Mouse (Mus musculus) E14TG2a.4 (cell line): ENCODE measurements around the gene Hdac11.
A peak's percentile ranks its signal among the peaks of the same experiment; 100 is the strongest.

Source experiments
- H3K27me3 ChIP-seq: 2 replicates; pipeline ENCODE4 v1.6.1; 2014; ENCODE audit warnings: low read length, control low read depth; ENCODE audit not compliant: insufficient read depth
- H3K36me3 ChIP-seq: 2 replicates; pipeline ENCODE4 v1.6.1; 2014; ENCODE audit warnings: low read length, control low read depth; ENCODE audit not compliant: insufficient read depth
- H3K4me1 ChIP-seq: replicated peaks from 2 replicates; pipeline ENCODE4 v1.6.1; 2014; ENCODE audit warnings: low read depth, low read length, control low read depth
- H3K4me3 ChIP-seq: replicated peaks from 2 replicates; pipeline ENCODE4 v1.5.1; 2014; ENCODE audit warnings: mild to moderate bottlenecking, low read length
- H3K9me3 ChIP-seq: 2 replicates; pipeline ENCODE4 v1.6.1; 2014; ENCODE audit warnings: low read length, control low read depth
- CTCF ChIP-seq: conservative IDR thresholded peaks from 2 replicates; pipeline ENCODE4 v1.5.1; 2014; ENCODE audit warnings: low read length
- NANOG ChIP-seq: IDR thresholded peaks from 2 replicates; pipeline ENCODE4 v1.6.1; 2014; ENCODE audit warnings: borderline replicate concordance, low read length, mixed read lengths
- POU5F1 ChIP-seq: IDR thresholded peaks from 2 replicates; pipeline ENCODE4 v1.6.1; 2014; ENCODE audit warnings: low read length, borderline replicate concordance

The Hdac11 gene

DNA sequence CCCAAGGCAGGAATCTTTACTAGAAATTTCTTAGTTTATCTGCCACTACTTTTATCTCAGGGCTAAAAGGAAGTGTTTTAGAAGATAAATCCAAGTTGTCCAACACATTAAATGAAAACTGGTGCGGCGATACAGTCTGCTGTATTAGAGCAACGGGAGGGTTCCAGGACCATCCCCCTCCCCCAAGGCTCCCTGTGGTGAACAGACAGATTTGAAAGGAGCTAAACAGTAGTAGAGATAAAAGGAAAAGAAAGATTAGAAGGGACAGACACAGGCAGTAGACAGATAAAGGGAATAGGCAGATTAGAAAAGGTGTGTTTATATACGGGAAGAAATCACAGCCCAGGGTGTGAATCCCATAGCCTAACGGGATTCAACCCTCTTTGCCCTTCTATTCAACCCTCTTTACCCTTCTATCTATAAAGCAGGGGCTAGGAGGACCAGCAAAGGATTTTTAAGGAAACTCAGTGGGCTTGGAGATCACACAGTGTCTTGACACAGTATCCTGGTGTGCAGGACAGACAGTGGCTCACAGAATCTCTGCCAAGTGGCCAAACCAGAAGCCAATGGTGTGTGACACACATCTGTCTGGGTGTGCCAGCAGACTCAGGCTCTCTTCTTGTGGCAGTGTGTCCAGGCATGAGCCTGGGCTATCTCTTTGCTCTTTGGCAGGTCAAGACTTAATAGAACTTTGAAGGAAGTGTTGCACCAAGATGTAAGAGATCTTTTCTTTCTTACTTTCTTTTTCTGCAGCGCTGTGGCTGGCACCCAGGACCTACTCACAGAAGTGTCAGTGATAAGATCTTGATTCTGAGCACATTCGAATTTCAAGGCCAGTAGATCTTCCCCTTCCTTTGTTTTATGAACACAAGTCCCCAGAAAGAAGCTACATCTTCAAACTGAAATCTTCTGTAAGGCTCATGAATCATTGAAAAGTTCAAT, 31.9 kb upstream of the Hdac11 start:
- Histone ChIP-seq H3K4me1 (no peaks in the 10 kb centered on the region), H3K36me3 (no peaks in the 10 kb centered on the region), H3K9me3 (peaks cover 8% of the 10 kb centered on the region), H3K27me3 (peaks cover 6% of the 10 kb centered on the region), H3K4me3 (no peak overlapping the region)
- TF ChIP-seq POU5F1, result no peak
- no peak for TF ChIP-seq CTCF

DNA sequence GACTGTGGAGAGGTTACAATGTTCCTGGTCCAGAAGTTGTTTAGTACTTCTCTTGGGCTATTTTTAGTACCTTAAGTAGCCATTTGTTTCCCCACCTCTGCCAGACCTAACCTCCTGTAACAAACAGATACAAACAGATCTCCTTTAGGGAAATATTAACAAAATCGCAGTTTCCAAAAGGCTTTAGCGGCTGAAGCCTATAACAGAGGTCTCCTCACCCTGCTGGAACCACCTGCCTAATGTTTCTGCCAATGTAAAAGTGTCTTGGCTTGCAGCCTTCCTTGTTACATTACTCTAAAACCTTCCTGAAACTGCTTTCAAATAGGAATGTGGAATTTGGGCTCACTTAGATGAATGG, 31.3 kb upstream of the Hdac11 start:
- H3K4me3 ChIP-seq, result no peak overlapping the region
- H3K9me3 ChIP-seq, result peaks cover 8% of the 10 kb centered on the region
- no peaks in the 10 kb centered on the region for H3K36me3 ChIP-seq
- peaks cover 6% of the 10 kb centered on the region for H3K27me3 ChIP-seq
- H3K4me1 ChIP-seq, result no peaks in the 10 kb centered on the region
- TF ChIP-seq POU5F1 (no peak), CTCF (no peak), NANOG (no peak)

GRCm38 (mm10) chr6:91128996-91129395, 27.5 kb upstream of the Hdac11 start:
- no peaks in the 10 kb centered on the region for H3K36me3 ChIP-seq
- H3K9me3 ChIP-seq, result no peaks in the 10 kb centered on the region; the same call in 1 of the 2 replicates
- no peak overlapping the region for H3K4me3 ChIP-seq
- TF ChIP-seq NANOG, result no peak
- TF ChIP-seq CTCF, result peak; percentile 41
- no peaks in the 10 kb centered on the region for H3K4me1 ChIP-seq
- H3K27me3 ChIP-seq, result peaks cover 8% of the 10 kb centered on the region

DNA sequence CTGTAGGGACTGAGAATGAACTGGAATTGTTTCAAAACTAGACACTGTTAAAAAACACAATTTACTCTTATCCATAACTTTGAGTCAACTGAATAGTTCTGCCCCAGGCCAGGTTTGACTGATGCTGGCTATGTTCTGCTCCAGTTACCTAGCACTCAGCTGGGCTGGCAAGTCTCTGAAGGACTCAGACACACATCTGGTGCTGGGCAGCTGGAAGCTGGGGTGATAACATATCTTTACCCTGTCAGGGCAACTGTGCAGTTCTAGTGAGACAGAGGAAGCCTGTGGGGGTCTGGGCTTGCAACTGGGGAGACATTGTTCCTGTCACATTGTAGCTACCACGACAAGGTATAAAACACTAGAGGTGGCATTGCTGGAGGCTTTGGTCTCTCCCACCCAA, 25.6 kb upstream of the Hdac11 start:
- TF ChIP-seq CTCF, result no peak
- no peak for TF ChIP-seq POU5F1
- TF ChIP-seq NANOG, result no peak
- Histone ChIP-seq H3K4me3 (no peak overlapping the region), H3K36me3 (no peaks in the 10 kb centered on the region), H3K9me3 (no peaks in the 10 kb centered on the region; the same call in 1 of the 2 replicates), H3K27me3 (peaks cover 2% of the 10 kb centered on the region; the same call in 1 of the 2 replicates), H3K4me1 (no peaks in the 10 kb centered on the region)

- TF ChIP-seq POU5F1 (no peak), NANOG (no peak), CTCF (no peak)
- no peaks in the 10 kb centered on the region for H3K36me3 ChIP-seq
- H3K27me3 ChIP-seq, result peaks cover 6% of the 10 kb centered on the region; the same call in 1 of the 2 replicates
- no peaks in the 10 kb centered on the region for H3K4me1 ChIP-seq
- no peaks in the 10 kb centered on the region for H3K9me3 ChIP-seq
- no peak overlapping the region for H3K4me3 ChIP-seq
These were observed 19.0 kb upstream of the Hdac11 start for GRCm38 (mm10) chr6:91137343-91137956.

- 0 out of 2 replicates have a peak, but pooled peaks cover 3% of the 10 kb centered on the region for H3K27me3 ChIP-seq
- H3K4me1 ChIP-seq, result no peaks in the 10 kb centered on the region
- no peaks in the 10 kb centered on the region for H3K36me3 ChIP-seq
- H3K4me3 ChIP-seq, result no peak overlapping the region
- TF ChIP-seq CTCF (peak; percentile 56), NANOG (no peak)
- H3K9me3 ChIP-seq, result no peaks in the 10 kb centered on the region
These were observed 16.6 kb upstream of the Hdac11 start for GRCm38 (mm10) chr6:91139846-91140245.

DNA sequence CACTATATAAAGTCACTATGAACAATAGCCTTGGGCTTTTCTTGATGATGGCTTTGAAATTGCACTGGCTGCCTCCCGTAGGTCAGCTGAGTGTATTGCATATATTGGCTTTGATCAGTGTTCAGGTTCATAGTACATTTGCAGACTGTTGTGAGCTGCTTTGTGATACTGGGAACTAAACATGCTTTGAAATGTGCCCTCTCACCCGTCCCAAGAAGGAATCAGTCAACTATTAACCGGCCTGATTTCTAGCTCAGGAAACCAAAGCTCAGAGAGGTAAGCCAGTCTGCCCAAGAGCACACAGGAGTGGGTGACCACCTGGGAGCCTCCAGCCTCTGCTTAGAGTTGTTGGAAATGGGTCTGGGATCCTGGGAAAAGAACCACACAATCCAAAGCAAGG, 11.4 kb upstream of the Hdac11 start:
- Histone ChIP-seq H3K36me3 (no peaks in the 10 kb centered on the region), H3K4me3 (no peak overlapping the region)
- TF ChIP-seq CTCF (no peak), POU5F1 (no peak), NANOG (no peak)

GRCm38 (mm10) chr6:91145572-91145971, 10.9 kb upstream of the Hdac11 start:
- TF ChIP-seq NANOG (no peak), CTCF (no peak), POU5F1 (no peak)
- Histone ChIP-seq H3K9me3 (no peaks in the 10 kb centered on the region), H3K4me1 (no peaks in the 10 kb centered on the region), H3K36me3 (no peaks in the 10 kb centered on the region), H3K27me3 (peaks cover 3% of the 10 kb centered on the region; the same call in 1 of the 2 replicates), H3K4me3 (no peak overlapping the region)

More for the DNA sequence above, 11.4 kb upstream of the Hdac11 start:
- H3K9me3 ChIP-seq, result no peaks in the 10 kb centered on the region
- no peaks in the 10 kb centered on the region for H3K4me1 ChIP-seq
- H3K27me3 ChIP-seq, result peaks cover 3% of the 10 kb centered on the region; the same call in 1 of the 2 replicates
